Mouse (Mus musculus): ENCODE results near the gene Zfp644.

The Zfp644 gene

GRCm38 (mm10) chr5:106597472-106597871 lies 99.6 kb downstream of the Zfp644 start:
- no peak for DNase-seq (ENCODE audit: low spot score in 2 of 2)

- DNase-seq (ENCODE audit: low spot score in 2 of 2), result no peak
Observed at GRCm38 (mm10) chr5:106594388-106594787, 102.7 kb downstream of the Zfp644 start.

- DNase-seq (ENCODE audit: low spot score in 2 of 2), result no peak
Observed at GRCm38 (mm10) chr5:106590686-106591085, 106.4 kb downstream of the Zfp644 start.

GRCm38 (mm10) chr5:106589670-106590069 lies 107.4 kb downstream of the Zfp644 start:
- DNase-seq (ENCODE audit: low spot score in 2 of 2), result no peak

GRCm38 (mm10) chr5:106589006-106589405 lies 108.1 kb downstream of the Zfp644 start:
- DNase-seq (ENCODE audit: low spot score in 2 of 2), result no peak

GRCm38 (mm10) chr5:106580943-106581342 lies 116.1 kb downstream of the Zfp644 start:
- DNase-seq (ENCODE audit: low spot score in 2 of 2), result no peak

- DNase-seq (ENCODE audit: low spot score in 2 of 2), result no peak
Observed at GRCm38 (mm10) chr5:106577237-106577888, 119.7 kb downstream of the Zfp644 start.

GRCm38 (mm10) chr5:106575098-106575497 lies 122.0 kb downstream of the Zfp644 start:
- DNase-seq (ENCODE audit: low spot score in 2 of 2), result no peak

- DNase-seq (ENCODE audit: low spot score in 2 of 2), result peak; percentile 57 to 80
Observed at GRCm38 (mm10) chr5:106574560-106574946, 122.5 kb downstream of the Zfp644 start.

GRCm38 (mm10) chr5:106573742-106574559 lies 123.1 kb downstream of the Zfp644 start:
- DNase-seq (ENCODE audit: low spot score in 2 of 2), result peak in 1 of 2 experiments; percentile 4
